Mouse (Mus musculus): ENCODE results near the gene Phf21b. TPM values are rescaled to one million over a fixed set of nuclear protein-coding genes. Genes with fewer than 3 reads are reported as not detected.

Phf21b gene
- polyA plus RNA-seq, 1 experiment: 3.6 TPM

DNA sequence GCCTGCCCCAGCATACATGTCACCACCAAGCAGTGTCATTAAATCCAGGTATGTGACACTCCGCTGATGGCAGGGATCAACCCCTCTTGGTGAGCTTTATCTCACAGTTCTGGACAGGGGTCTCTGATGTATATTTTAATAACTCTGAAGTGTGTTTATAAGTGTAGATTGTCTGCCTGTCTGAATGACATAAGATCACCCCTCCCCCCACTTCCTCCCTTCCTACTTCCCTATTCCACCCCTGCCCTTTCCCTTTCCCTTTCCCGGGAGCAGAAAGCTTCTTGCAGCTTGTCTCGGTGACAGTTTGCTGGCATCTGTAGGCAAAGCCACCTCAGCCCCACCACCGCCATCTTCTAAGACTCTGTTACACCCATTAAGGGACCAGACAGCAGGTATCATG is 11.0 kb downstream of the Phf21b start:
- Histone ChIP-seq H3K27me3 (replicated peaks; ENCODE audit: control insufficient read depth, insufficient read depth, low read length) (no peaks in the 10 kb centered on the region), H3K27ac (ENCODE audit: insufficient read depth, low read depth, low read length) (no peak overlapping the region), H3K4me1 (ENCODE audit: control insufficient read depth, insufficient read depth, low read length) (no peaks in the 10 kb centered on the region), H3K4me3 (ENCODE audit: insufficient read depth, low read depth, low read length) (no peak overlapping the region), H3K36me3 (ENCODE audit: control insufficient read depth, insufficient read depth, low read length) (no peaks in the 10 kb centered on the region)
- TF ChIP-seq POLR2A (IDR thresholded peaks at IDR 0.05; ENCODE audit: low read depth, low read length): no peak
- TF ChIP-seq CTCF (conservative IDR thresholded peaks at IDR 0.05; ENCODE audit: insufficient read depth, insufficient read length, low read depth, low read length): no peak
- 75% methylated on average over 4 of the region's 4 CpGs for WGBS
- DNase-seq: no peak

DNA sequence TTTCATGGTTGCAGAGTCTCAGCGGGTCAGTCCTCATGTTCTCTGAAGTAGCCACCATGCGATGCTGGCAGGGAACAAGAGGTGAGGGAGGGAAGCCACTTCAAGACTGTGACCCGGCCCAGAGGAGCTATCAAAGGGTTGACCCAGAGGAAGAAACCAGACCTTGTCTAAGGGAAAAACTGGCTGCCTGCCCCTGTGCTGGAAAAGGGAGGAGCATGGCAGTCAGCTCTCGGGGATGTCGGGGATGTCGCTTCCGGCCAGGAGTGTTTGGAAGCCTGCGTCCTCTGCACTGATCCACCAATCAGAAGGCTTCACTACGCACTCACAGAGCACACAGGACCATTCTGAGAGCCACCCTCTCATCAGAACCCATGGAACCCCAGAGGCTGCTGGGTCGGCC is 12.8 kb downstream of the Phf21b start:
- no peak for TF ChIP-seq POLR2A (IDR thresholded peaks at IDR 0.05; ENCODE audit: low read depth, low read length)
- no peak for TF ChIP-seq CTCF (conservative IDR thresholded peaks at IDR 0.05; ENCODE audit: insufficient read depth, insufficient read length, low read depth, low read length)
- no peaks in the 10 kb centered on the region for H3K36me3 ChIP-seq (ENCODE audit: control insufficient read depth, insufficient read depth, low read length)
- H3K4me3 ChIP-seq (ENCODE audit: insufficient read depth, low read depth, low read length): no peak overlapping the region
- H3K27ac ChIP-seq (ENCODE audit: insufficient read depth, low read depth, low read length): no peak overlapping the region
- 54% methylated on average over 10 of the region's 10 CpGs for WGBS
- H3K4me1 ChIP-seq (ENCODE audit: control insufficient read depth, insufficient read depth, low read length): no peaks in the 10 kb centered on the region
- DNase-seq: no peak
- no peaks in the 10 kb centered on the region for H3K27me3 ChIP-seq (replicated peaks; ENCODE audit: control insufficient read depth, insufficient read depth, low read length)

DNA sequence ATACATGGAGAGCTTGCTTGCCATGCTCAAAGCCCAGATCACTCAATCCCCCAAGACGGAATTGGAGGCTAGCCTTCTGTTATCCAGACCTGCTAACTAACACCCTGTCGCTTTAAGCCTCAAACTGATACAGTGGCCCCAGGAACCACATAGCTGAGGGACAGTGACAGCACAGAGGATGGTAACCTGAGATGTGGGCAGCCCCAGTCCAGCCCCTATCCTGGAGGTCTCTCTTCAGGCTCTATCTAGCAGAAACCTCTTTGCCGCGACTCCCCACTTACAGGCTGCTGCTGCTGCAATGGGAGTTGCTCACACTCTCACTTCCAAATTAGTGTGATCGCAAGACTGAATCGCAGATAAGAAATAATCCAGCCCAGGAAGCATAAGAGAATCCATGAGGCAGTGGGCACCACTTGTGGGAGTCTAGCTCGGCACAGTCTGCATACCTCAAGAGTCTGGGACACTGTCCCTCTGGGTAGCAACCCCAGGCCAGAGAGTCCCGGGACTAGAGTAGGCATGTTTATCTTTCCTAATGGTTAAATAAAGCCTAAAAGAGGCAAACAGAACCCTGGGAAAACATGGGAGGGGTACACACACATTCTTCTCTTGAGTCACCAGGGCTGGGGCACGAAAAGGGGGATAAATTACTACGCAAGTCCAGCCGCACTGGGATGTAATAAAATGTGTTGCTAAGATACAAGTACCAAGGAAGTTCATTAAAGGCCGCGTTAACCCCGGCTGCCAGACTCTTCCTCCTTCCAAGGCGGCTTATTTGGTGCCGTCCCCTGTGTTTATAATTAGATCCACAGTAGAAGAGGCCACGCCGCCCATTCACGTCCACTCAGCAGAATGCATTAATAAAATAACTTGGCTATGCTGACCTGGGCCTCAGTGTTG is 13.7 kb downstream of the Phf21b start:
- H3K27ac ChIP-seq (ENCODE audit: insufficient read depth, low read depth, low read length): no peak overlapping the region
- DNase-seq: no peak
- no peak overlapping the region for H3K4me3 ChIP-seq (ENCODE audit: insufficient read depth, low read depth, low read length)
- WGBS: 40% methylated on average over 19 of the region's 19 CpGs
- no peaks in the 10 kb centered on the region for H3K4me1 ChIP-seq (ENCODE audit: control insufficient read depth, insufficient read depth, low read length)
- no peaks in the 10 kb centered on the region for H3K27me3 ChIP-seq (replicated peaks; ENCODE audit: control insufficient read depth, insufficient read depth, low read length)
- TF ChIP-seq CTCF (conservative IDR thresholded peaks at IDR 0.05; ENCODE audit: insufficient read depth, insufficient read length, low read depth, low read length): no peak
- no peaks in the 10 kb centered on the region for H3K36me3 ChIP-seq (ENCODE audit: control insufficient read depth, insufficient read depth, low read length)

DNA sequence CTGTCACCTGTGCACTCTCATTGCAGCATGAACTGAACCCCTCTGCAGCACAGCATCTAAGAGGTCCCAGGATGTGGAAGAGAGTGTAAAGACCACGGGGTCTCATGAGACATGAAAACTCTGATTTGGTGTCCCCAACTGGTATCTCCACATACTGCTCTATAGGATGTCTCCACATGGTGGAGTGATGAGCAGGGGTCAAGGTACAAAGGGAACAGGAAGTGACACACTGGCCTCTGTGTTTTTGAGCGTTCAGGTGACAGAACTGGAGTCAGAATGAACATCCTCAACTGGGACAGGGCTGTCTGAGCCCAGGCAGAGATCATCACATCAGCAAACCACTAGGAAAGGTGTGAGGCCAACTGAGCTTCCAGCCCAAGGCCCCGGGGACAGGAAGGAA is 15.3 kb downstream of the Phf21b start:
- 67% methylated on average over 3 of the region's 3 CpGs for WGBS
- TF ChIP-seq CTCF (conservative IDR thresholded peaks at IDR 0.05; ENCODE audit: insufficient read depth, insufficient read length, low read depth, low read length) (no peak), POLR2A (IDR thresholded peaks at IDR 0.05; ENCODE audit: low read depth, low read length) (no peak)
- no peaks in the 10 kb centered on the region for H3K27me3 ChIP-seq (replicated peaks; ENCODE audit: control insufficient read depth, insufficient read depth, low read length)

DNA sequence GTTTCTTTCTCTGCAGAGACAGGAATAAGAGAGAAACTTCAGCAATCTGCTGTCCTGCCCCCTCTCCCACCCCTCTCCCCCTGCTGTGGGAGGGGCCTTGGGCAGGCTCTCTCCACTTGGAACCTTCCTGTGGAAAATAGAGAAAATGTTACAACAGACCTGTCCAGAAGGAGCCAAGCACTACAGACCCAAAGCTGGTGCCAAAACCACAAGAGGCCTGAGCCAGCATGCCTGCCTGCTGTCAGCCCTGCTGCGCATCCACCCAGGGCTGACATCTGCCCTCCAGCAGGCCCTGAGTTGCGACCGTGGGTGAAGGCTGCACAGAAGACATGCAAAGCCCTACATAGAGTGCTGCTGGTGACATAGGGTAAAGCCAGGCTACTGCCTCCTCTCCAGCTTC is 16.3 kb downstream of the Phf21b start:
- Histone ChIP-seq H3K27me3 (replicated peaks; ENCODE audit: control insufficient read depth, insufficient read depth, low read length) (no peaks in the 10 kb centered on the region), H3K27ac (ENCODE audit: insufficient read depth, low read depth, low read length) (no peak overlapping the region), H3K4me3 (ENCODE audit: insufficient read depth, low read depth, low read length) (no peak overlapping the region), H3K4me1 (ENCODE audit: control insufficient read depth, insufficient read depth, low read length) (no peaks in the 10 kb centered on the region), H3K36me3 (ENCODE audit: control insufficient read depth, insufficient read depth, low read length) (no peaks in the 10 kb centered on the region)
- TF ChIP-seq POLR2A (IDR thresholded peaks at IDR 0.05; ENCODE audit: low read depth, low read length) (no peak), CTCF (conservative IDR thresholded peaks at IDR 0.05; ENCODE audit: insufficient read depth, insufficient read length, low read depth, low read length) (no peak)
- WGBS: 77% methylated on average over 3 of the region's 3 CpGs
- DNase-seq: no peak

More for the DNA sequence above, 15.3 kb downstream of the Phf21b start:
- Histone ChIP-seq H3K36me3 (ENCODE audit: control insufficient read depth, insufficient read depth, low read length) (no peaks in the 10 kb centered on the region), H3K4me3 (ENCODE audit: insufficient read depth, low read depth, low read length) (no peak overlapping the region), H3K4me1 (ENCODE audit: control insufficient read depth, insufficient read depth, low read length) (no peaks in the 10 kb centered on the region), H3K27ac (ENCODE audit: insufficient read depth, low read depth, low read length) (no peak overlapping the region)
- DNase-seq: no peak

DNA sequence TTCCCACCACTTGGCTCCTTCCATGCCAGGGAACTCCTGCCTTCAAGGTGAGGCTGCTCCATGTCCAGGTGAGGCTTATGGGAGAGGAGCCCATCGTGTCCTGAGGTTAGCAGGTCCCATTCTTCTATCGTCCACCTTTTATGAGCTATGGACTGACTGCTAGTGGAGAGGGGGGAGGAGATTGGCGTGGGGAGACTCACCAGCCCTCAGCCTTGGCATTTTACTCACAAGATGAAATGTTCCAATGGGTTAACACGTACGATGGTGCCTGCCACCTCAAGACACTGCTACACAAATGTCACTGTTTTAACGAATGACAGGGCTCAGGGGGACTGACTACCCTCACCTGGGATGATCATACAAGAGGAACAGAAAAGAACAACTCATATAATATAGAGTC is 18.0 kb downstream of the Phf21b start:
- WGBS: 83% methylated on average over 6 of the region's 6 CpGs
- DNase-seq: no peak
- H3K4me3 ChIP-seq (ENCODE audit: insufficient read depth, low read depth, low read length): no peak overlapping the region
- H3K36me3 ChIP-seq (ENCODE audit: control insufficient read depth, insufficient read depth, low read length): no peaks in the 10 kb centered on the region
- H3K27me3 ChIP-seq (replicated peaks; ENCODE audit: control insufficient read depth, insufficient read depth, low read length): no peaks in the 10 kb centered on the region
- H3K27ac ChIP-seq (ENCODE audit: insufficient read depth, low read depth, low read length): no peak overlapping the region
- no peak for TF ChIP-seq CTCF (conservative IDR thresholded peaks at IDR 0.05; ENCODE audit: insufficient read depth, insufficient read length, low read depth, low read length)
- no peak for TF ChIP-seq POLR2A (IDR thresholded peaks at IDR 0.05; ENCODE audit: low read depth, low read length)
- H3K4me1 ChIP-seq (ENCODE audit: control insufficient read depth, insufficient read depth, low read length): no peaks in the 10 kb centered on the region

DNA sequence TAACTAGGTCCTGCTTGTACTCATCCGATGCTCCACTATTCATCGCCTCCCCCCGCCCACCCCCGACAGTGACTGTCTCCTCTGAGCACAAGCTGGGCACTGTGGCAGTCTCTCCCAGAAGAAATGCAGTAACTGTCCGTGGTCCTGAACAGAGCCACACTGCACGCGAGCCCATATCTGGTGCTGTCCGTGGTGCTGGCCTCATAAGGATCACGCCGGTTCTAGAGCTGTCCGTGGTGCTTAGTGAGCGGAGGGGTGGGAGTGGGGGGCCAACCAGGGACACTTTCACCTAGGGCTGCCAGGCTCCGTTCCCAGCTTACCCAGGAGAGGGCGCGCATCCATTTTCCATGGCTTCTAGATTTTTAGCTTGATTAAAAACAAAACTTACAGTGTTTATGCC is 26.4 kb downstream of the Phf21b start:
- no peak overlapping the region for H3K4me3 ChIP-seq (ENCODE audit: insufficient read depth, low read depth, low read length)
- H3K27ac ChIP-seq (ENCODE audit: insufficient read depth, low read depth, low read length): no peak overlapping the region
- TF ChIP-seq CTCF (conservative IDR thresholded peaks at IDR 0.05; ENCODE audit: insufficient read depth, insufficient read length, low read depth, low read length) (peak; percentile 35; the same call in 1 of the 2 replicates), POLR2A (IDR thresholded peaks at IDR 0.05; ENCODE audit: low read depth, low read length) (no peak)
- WGBS: 2% methylated on average over 15 of the region's 15 CpGs
- H3K36me3 ChIP-seq (ENCODE audit: control insufficient read depth, insufficient read depth, low read length): no peaks in the 10 kb centered on the region
- H3K4me1 ChIP-seq (ENCODE audit: control insufficient read depth, insufficient read depth, low read length): no peaks in the 10 kb centered on the region
- no peaks in the 10 kb centered on the region for H3K27me3 ChIP-seq (replicated peaks; ENCODE audit: control insufficient read depth, insufficient read depth, low read length)
- DNase-seq: peak; percentile 87

Measured in kidney, adult 2 months (tissue).